Mouse (Mus musculus): ENCODE results near the gene Endou. TPM values are rescaled to one million over a fixed set of nuclear protein-coding genes. Genes with fewer than 3 reads are reported as not detected.

The Endou gene
- 0.38 and 0.70 TPM in 2 replicates for polyA plus RNA-seq (2012; rRNA removed)

GRCm38 (mm10) chr15:97731111-97731510 lies at the start of gene Endou:
Gene Endou, minus strand, starts transcription at chr15:97731339.

GRCm38 (mm10) chr15:97778311-97779098 lies 47.4 kb upstream of the Endou start, which contains the start of gene Slc48a1:
Gene Slc48a1, plus strand, starts transcription at chr15:97778520.

GRCm38 (mm10) chr15:97767280-97768186 lies 36.4 kb upstream of the Endou start, which contains the start of gene Rapgef3:
Gene Rapgef3, minus strand, starts transcription at chr15:97767972.

GRCm38 (mm10) chr15:97705211-97706050 lies 25.7 kb downstream of the Endou start, which contains the start of gene Rpap3:
Gene Rpap3, minus strand, starts transcription at chr15:97705825.

Other genes with a start within 250 kb of the Endou start
- 5.0 TPM in 2 replicates for gene Rpap3, start 25.5 kb downstream of the Endou start, polyA plus RNA-seq (2012; rRNA removed)
- 42.9 and 48.7 TPM in 2 replicates for gene Rapgef3, start 36.6 kb upstream of the Endou start, polyA plus RNA-seq (2012; rRNA removed)
- gene Slc48a1, start 47.2 kb upstream of the Endou start, polyA plus RNA-seq (2012; rRNA removed): 130 and 138 TPM in 2 replicates
- 115 and 124 TPM in 2 replicates for gene Hdac7, start 113.2 kb upstream of the Endou start, polyA plus RNA-seq (2012; rRNA removed)
- gene Vdr, start 179.3 kb upstream of the Endou start, polyA plus RNA-seq (2012; rRNA removed): 2.4 and 2.9 TPM in 2 replicates
- gene Tmem106c, start 232.9 kb upstream of the Endou start, polyA plus RNA-seq (2012; rRNA removed): 45.0 and 67.8 TPM in 2 replicates

Measured in ovary, adult 2 months (tissue).